Mouse (Mus musculus) forebrain, embryonic 13.5 days (tissue): Measurements from ENCODE around the gene Macf1. TPM values are rescaled to one million over a fixed set of nuclear protein-coding genes. Genes with fewer than 3 reads are reported as not detected.
"Not testable (repeated sequence)": the region's sequence is repeated elsewhere in the genome, so short reads cannot be mapped to it uniquely, and the experiment has no call there.

Experiments
- ATAC-seq: fragments of 200-750 bp; cut with Nextera tagmentation; 2 replicates; pipeline ENCODE4 v1.8.0; 2017
- H3K27ac ChIP-seq: fragments of 300-500 bp; sonication (generic); 2 replicates; pipeline ENCODE4 v1.5.1; 2015; ENCODE audit warnings: inconsistent platforms, mild to moderate bottlenecking, moderate library complexity
- H3K27me3 ChIP-seq: fragments of 300-500 bp; sonication (generic); 2 replicates; pipeline ENCODE4 v1.6.1; 2015; ENCODE audit warnings: mild to moderate bottlenecking, inconsistent platforms
- H3K36me3 ChIP-seq: fragments of 300-500 bp; sonication (generic); 2 replicates; pipeline ENCODE4 v1.6.1; 2015; ENCODE audit warnings: mild to moderate bottlenecking, inconsistent platforms; ENCODE audit not compliant: poor library complexity, severe bottlenecking
- H3K4me1 ChIP-seq: fragments of 300-500 bp; sonication (generic); 2 replicates; pipeline ENCODE4 v1.6.1; 2015; ENCODE audit warnings: inconsistent platforms
- H3K4me2 ChIP-seq: fragments of 300-500 bp; sonication (generic); 2 replicates; pipeline ENCODE4 v1.6.1; 2015; ENCODE audit warnings: inconsistent platforms, mild to moderate bottlenecking, moderate library complexity
- H3K4me3 ChIP-seq: fragments of 300-500 bp; sonication (generic); 2 replicates; pipeline ENCODE4 v1.5.1; 2015; ENCODE audit warnings: mild to moderate bottlenecking, inconsistent platforms
- H3K9ac ChIP-seq: fragments of 300-500 bp; sonication (generic); 2 replicates; pipeline ENCODE4 v1.6.1; 2015; ENCODE audit warnings: mild to moderate bottlenecking, inconsistent platforms
- H3K9me3 ChIP-seq: fragments of 300-500 bp; sonication (generic); replicated peaks from 2 replicates; pipeline ENCODE4 v1.6.1; 2016; ENCODE audit warnings: inconsistent platforms
- WGBS: fragments of 180-500 bp; shearing (Covaris S2); methylation state at CpG from one replicate; pipeline ENCODE4 v1.1.7; 2015; 5-methylcytosine and 5-hydroxymethylcytosine counted together
- polyA plus RNA-seq: library from polyadenylated mRNA; unstranded; fragments of >200 nt; fragmentation: Nextera tagmentation; extraction: Ambion mirVana; gene quantifications from 2 replicates; pipeline ENCODE4 v1.2.1, GENCODE M21; 2015

Macf1 gene
- polyA plus RNA-seq, 1 experiment from 2014 or later, result 62.6 TPM

- Histone ChIP-seq H3K4me1 (peaks cover 73% of the 10 kb centered on the region), H3K27ac (peak overlapping the region; percentile 74), H3K27me3 (no peaks in the 10 kb centered on the region), H3K36me3 (no peaks in the 10 kb centered on the region), H3K9me3 (no peaks in the 10 kb centered on the region), H3K4me3 (no peak overlapping the region), H3K4me2 (peak overlapping the region; percentile 11; the same call in 1 of the 2 replicates), H3K9ac (0 out of 2 replicates have a peak overlapping the region, but pooled peaks have one; percentile 6)
- ATAC-seq, result no peak
- WGBS, result 59% methylated on average over 1 of the region's 1 CpGs
Observed at GRCm38 (mm10) chr4:123666517-123666916, 17.6 kb downstream of the Macf1 start.

DNA sequence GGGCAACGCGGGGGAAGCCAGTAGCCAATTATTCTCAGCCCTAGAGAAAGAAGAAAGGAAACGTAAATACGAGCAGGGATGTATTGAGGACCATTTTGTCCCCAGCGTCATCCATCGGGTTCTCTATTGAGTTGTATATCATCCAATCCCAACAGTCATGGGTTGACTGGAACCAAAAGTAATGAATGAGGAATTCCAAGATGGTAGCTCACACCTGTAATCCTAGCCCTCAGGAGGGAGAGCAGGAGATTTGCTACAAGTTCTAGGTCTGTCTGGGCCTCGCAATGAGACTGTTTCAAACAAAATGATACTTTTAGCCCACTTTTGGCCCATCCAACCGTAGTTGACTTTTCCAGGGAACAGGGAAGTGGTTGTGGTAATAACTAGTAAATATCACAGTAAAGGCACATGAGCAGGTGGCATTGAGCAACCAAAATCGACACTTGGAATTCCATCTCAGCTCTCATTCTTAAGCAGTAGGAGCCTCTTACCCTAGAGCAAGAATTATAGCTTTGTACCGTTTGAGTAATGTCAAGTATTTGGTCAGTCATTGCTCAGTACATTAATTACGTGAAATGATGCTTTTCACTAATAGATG is 18.4 kb downstream of the Macf1 start:
- Histone ChIP-seq H3K4me2 (peak overlapping the region; percentile 88), H3K9ac (peak overlapping the region; percentile 99), H3K27ac (peak overlapping the region; percentile 99), H3K27me3 (no peaks in the 10 kb centered on the region), H3K9me3 (no peaks in the 10 kb centered on the region), H3K4me3 (peak overlapping the region; percentile 92), H3K36me3 (no peaks in the 10 kb centered on the region), H3K4me1 (peaks cover 72% of the 10 kb centered on the region)
- ATAC-seq, result no peak
- 28% methylated on average over 11 of the region's 11 CpGs for WGBS

DNA sequence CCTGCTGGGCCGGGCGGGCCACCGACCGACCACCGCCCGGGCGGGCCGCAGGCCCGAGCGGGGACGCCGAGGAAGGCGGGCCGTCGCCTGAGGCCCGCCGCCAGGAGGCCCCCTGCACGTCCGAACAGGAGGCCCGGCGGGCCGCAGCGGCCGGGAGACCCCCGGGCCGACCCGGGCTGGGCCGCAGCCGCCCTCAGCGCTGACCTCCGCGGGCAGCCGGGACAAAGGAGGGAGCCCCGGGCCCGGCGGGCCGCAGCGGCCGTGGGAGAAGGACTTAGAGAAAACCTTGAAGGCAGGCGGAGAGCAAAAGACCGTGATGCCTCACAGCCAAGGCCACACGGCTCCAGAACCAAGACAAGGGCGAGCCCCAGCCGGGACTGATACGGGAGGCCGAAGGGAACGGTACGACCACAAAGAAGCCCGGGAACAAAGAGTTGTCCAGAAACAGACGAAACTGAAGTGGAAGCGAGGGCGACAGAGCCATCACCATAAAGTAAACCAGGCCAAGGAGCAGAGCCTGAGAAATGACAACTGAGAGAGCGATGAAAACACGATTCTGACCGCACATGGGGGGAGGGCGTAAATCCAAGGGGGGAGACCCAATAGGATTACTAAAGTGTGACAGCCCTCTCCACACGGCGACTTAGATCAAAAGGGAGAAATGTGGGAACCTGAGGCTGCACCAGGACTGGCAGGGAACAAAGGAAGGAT is 19.1 kb downstream of the Macf1 start:
- Histone ChIP-seq H3K4me2 (peak overlapping the region; percentile 88), H3K4me3 (peak overlapping the region; percentile 92), H3K4me1 (peaks cover 65% of the 10 kb centered on the region), H3K27me3 (no peaks in the 10 kb centered on the region), H3K9ac (peak overlapping the region; percentile 99), H3K36me3 (no peaks in the 10 kb centered on the region), H3K27ac (peak overlapping the region; percentile 99), H3K9me3 (no peaks in the 10 kb centered on the region)
- peak; percentile 30; the same call in 1 of the 2 replicates for ATAC-seq
- under 1% methylated on average over 57 of the region's 58 CpGs for WGBS

DNA sequence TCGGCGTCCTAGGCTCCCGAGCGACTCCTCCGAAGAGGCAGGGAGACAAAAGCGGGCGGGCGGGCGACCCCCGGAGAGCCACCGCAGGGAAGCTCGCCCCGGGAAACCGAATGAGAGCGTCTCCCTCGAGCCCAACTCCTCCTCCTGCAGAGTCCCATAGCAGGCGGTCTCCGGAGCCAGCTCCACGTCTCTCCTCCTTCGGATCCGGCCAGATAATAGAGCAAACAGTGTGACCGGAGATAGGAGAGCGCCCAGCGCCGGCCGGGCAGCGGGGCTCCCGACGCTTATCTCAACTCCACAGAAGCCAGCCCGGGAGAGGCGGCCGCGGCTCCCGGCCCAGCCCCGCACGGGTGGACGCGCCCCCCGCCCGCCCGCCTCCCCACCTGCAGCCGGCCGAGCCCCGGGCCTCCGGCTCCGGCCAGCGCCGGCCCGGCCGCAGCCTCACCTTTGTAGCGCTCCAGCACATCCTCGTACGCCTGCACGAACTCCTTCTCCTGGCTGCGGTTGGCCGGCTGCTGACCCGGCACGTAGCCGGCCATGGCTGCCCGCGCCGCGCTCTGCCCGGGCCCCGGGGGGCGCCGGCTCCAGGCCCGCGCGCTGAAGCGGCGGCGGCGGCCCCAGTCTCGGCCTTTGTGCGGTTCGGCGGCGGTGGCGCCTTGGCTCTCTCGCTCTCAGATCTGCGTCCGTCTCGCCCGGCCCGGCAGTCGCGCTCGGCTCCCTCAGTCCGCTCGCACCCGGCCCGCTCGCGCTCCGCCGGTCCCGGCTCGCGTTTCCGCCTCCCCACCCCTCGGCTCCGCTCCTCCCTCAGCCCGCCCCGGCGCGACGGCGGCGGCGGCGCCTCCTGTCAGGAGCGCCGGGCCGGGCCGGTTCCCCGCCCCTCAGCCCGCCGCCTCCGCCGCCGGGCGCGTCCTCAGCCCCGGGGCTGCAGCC is 19.9 kb downstream of the Macf1 start:
- Histone ChIP-seq H3K4me1 (peaks cover 60% of the 10 kb centered on the region), H3K9ac (peak overlapping the region; percentile 99), H3K4me2 (peak overlapping the region; percentile 88), H3K4me3 (peak overlapping the region; percentile 92), H3K27me3 (no peaks in the 10 kb centered on the region), H3K36me3 (no peaks in the 10 kb centered on the region), H3K27ac (peak overlapping the region; percentile 99), H3K9me3 (no peaks in the 10 kb centered on the region)
- peak; percentile 72 for ATAC-seq
- WGBS, result under 1% methylated on average over 95 of the region's 125 CpGs

DNA sequence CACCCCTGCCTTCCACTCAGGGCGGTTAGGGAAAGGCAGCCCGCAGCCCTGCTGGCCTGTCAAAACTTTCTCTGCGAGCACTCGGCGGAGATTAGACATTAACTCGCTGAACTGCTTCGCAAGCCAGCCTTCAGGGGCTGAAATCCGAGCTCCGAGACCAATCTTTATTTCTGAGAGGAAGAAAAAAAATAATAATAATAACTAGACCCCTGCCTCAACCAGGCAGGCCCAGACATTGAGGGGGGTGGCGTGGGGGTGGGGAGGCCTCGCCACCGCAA is 20.5 kb downstream of the Macf1 start:
- peak overlapping the region; percentile 99 for H3K27ac ChIP-seq
- H3K4me3 ChIP-seq, result peak overlapping the region; percentile 92
- H3K9ac ChIP-seq, result peak overlapping the region; percentile 99
- peak overlapping the region; percentile 88 for H3K4me2 ChIP-seq
- H3K36me3 ChIP-seq, result no peaks in the 10 kb centered on the region
- ATAC-seq, result no peak
- 0% methylated on average over 12 of the region's 12 CpGs for WGBS
- H3K27me3 ChIP-seq, result no peaks in the 10 kb centered on the region
- no peaks in the 10 kb centered on the region for H3K9me3 ChIP-seq
- H3K4me1 ChIP-seq, result peaks cover 60% of the 10 kb centered on the region

GRCm38 (mm10) chr4:123662914-123663687 is 21.1 kb downstream of the Macf1 start:
- ATAC-seq, result no peak
- H3K9ac ChIP-seq, result peak overlapping the region; percentile 99
- no peaks in the 10 kb centered on the region for H3K9me3 ChIP-seq
- no peaks in the 10 kb centered on the region for H3K27me3 ChIP-seq
- peaks cover 65% of the 10 kb centered on the region for H3K4me1 ChIP-seq
- peak overlapping the region; percentile 92 for H3K4me3 ChIP-seq
- under 1% methylated on average over 15 of the region's 15 CpGs for WGBS
- H3K27ac ChIP-seq, result peak overlapping the region; percentile 99
- H3K36me3 ChIP-seq, result no peaks in the 10 kb centered on the region
- H3K4me2 ChIP-seq, result peak overlapping the region; percentile 88

GRCm38 (mm10) chr4:123658175-123658574 is 26.0 kb downstream of the Macf1 start:
- H3K4me1 ChIP-seq, result peaks cover 31% of the 10 kb centered on the region
- H3K4me3 ChIP-seq, result no peak overlapping the region
- no peak overlapping the region for H3K27ac ChIP-seq
- no peaks in the 10 kb centered on the region for H3K9me3 ChIP-seq
- H3K9ac ChIP-seq, result no peak overlapping the region
- no peak for ATAC-seq
- 62% methylated on average over 1 of the region's 1 CpGs for WGBS
- no peaks in the 10 kb centered on the region for H3K27me3 ChIP-seq
- H3K36me3 ChIP-seq, result no peaks in the 10 kb centered on the region
- H3K4me2 ChIP-seq, result no peak overlapping the region

- no peaks in the 10 kb centered on the region for H3K9me3 ChIP-seq
- H3K9ac ChIP-seq, result no peak overlapping the region
- H3K36me3 ChIP-seq, result no peaks in the 10 kb centered on the region
- no peak overlapping the region for H3K4me3 ChIP-seq
- no peaks in the 10 kb centered on the region for H3K27me3 ChIP-seq
- WGBS, result 93% methylated on average over 5 of the region's 5 CpGs
- no peak for ATAC-seq
- peaks cover 8% of the 10 kb centered on the region; the same call in 1 of the 2 replicates for H3K4me1 ChIP-seq
- H3K27ac ChIP-seq, result no peak overlapping the region
- H3K4me2 ChIP-seq, result no peak overlapping the region
Observed at GRCm38 (mm10) chr4:123655245-123655644, 28.9 kb downstream of the Macf1 start.

- Histone ChIP-seq H3K36me3 (no peaks in the 10 kb centered on the region), H3K27me3 (no peaks in the 10 kb centered on the region), H3K27ac (no peak overlapping the region), H3K9me3 (no peaks in the 10 kb centered on the region), H3K4me2 (no peak overlapping the region), H3K9ac (no peak overlapping the region), H3K4me1 (peaks cover 8% of the 10 kb centered on the region; the same call in 1 of the 2 replicates), H3K4me3 (no peak overlapping the region)
- no peak for ATAC-seq
- 80% methylated on average over 4 of the region's 4 CpGs for WGBS
Observed at GRCm38 (mm10) chr4:123654566-123654965, 29.6 kb downstream of the Macf1 start.

- not testable (repeated sequence) for H3K4me1 ChIP-seq, H3K27ac ChIP-seq, H3K4me3 ChIP-seq, H3K9me3 ChIP-seq, H3K27me3 ChIP-seq, H3K36me3 ChIP-seq, H3K9ac ChIP-seq, ATAC-seq, H3K4me2 ChIP-seq
- 93% methylated on average over 5 of the region's 5 CpGs for WGBS
Observed at GRCm38 (mm10) chr4:123653446-123653845, 30.7 kb downstream of the Macf1 start.

DNA sequence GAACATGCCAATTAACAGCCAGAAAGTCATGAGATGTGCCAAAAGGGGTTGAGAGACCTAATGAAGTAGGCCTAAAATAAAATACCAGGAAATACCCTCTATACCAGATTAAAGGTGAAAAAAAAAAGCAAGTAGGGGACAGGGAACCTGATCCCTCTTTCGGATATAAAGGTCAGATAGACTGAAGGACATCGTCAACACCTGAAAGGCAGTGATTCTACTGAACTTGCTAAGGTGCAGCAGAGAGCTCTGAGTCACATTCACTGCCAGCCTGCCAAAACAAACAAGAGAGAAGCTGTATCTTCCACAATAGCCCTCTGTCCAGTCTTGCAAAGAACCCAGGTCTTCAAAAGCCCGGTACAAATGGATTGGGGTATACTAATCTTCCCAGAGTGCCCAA is 32.0 kb downstream of the Macf1 start:
- H3K27me3 ChIP-seq, result no peaks in the 10 kb centered on the region
- H3K36me3 ChIP-seq, result no peaks in the 10 kb centered on the region
- no peak overlapping the region for H3K4me3 ChIP-seq
- H3K27ac ChIP-seq, result no peak overlapping the region
- no peak overlapping the region for H3K9ac ChIP-seq
- no peaks in the 10 kb centered on the region for H3K4me1 ChIP-seq
- no peak overlapping the region for H3K4me2 ChIP-seq
- 92% methylated on average over 3 of the region's 3 CpGs for WGBS
- ATAC-seq, result no peak
- H3K9me3 ChIP-seq, result no peaks in the 10 kb centered on the region
